Mouse (Mus musculus): ENCODE results near the gene Gmeb2.

GRCm38 (mm10) chr2:181320103-181320499, 32.3 kb upstream of the Gmeb2 start:
- no peak for TF ChIP-seq POLR2A (IDR thresholded peaks at IDR 0.05; ENCODE audit: borderline replicate concordance, extremely low read depth, insufficient read depth, insufficient read length, poor library complexity, severe bottlenecking)
- TF ChIP-seq CTCF (IDR thresholded peaks at IDR 0.05; ENCODE audit: borderline replicate concordance, extremely low read depth, insufficient read depth, insufficient read length), result no peak

All from brain, embryonic 14.5 days (tissue).